In the genomic region with DNA sequence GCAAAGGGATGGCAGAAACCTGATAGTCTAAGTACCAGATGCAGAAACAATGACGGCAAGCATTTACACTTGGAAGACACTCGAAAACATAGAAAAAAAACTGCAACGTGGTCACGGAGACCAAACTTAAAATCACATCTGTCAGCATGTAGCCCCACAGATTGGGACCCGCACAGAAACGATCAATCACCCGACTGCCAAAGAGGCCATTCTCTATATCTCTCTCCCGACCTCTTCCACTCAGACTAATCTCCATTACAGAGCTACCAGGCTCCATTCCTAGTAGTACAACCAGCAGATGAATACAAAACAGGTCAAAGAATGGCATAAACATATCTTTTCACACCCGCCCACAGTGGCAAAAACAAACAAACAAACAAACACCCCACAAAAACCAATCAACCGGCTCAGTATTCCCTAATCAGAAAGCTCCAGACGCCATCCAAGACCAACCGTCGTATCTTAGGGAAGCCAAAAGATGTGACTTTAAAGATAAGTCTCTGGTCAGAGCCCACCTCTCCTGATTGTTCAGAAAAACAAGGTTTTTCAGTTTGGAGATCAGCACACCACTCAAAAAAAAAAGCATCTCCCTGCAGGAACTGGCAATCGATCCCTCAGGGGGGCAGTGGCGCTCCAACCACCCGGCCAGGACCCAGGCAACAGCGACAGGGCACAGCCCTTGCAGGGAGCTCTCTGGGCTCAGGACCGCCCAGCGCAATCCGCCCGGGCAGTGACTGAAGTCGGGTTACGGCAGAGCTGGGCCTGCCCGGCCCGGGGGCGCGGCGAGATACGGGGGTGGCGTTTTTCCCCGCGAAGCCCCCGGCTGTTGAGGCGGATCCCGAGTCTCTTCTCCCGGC, we compare ENCODE assay signal across 8 mouse cellular contexts. TPM values are rescaled to one million over a fixed set of nuclear protein-coding genes. Genes with fewer than 3 reads are reported as not detected.
DNase-seq lines count a peak whose midpoint lies in the region; ATAC-seq and TF ChIP-seq lines count a peak whose summit lies in the region.

No protein-coding gene starts in this region.

- TF ChIP-seq CTCF in midbrain, postnatal 0 days (IDR thresholded peaks at IDR 0.05): 0 out of 2 replicates have a peak, but pooled peaks have one; percentile 22

- intact Hi-C loops in gastrocnemius, postnatal 14 days (cut with DNase I; ENCODE audit: low total_unique reads): no loop called here

- peak; percentile 92 for ATAC-seq in kidney, embryonic 15.5 days (replicated peaks; ENCODE audit: low FRiP score)
- ATAC-seq in liver, embryonic 11.5 days (replicated peaks; ENCODE audit: low FRiP score): peak; percentile 85
- peak; percentile 84 for ATAC-seq in midbrain, postnatal 0 days (ENCODE audit: low FRiP score)

- no peaks in the 10 kb centered on the region for H3K9me3 ChIP-seq in kidney, embryonic 15.5 days (replicated peaks)
- no peaks in the 10 kb centered on the region for H3K9me3 ChIP-seq in liver, embryonic 11.5 days (ENCODE audit: control insufficient read depth, low read length)
- H3K9me3 ChIP-seq in midbrain, postnatal 0 days (ENCODE audit: low read length): no peaks in the 10 kb centered on the region

- peak; percentile 63 to 67 for DNase-seq in B cell, adult 2 months
- DNase-seq in T-cell, adult 2 months (ENCODE audit: low spot score): peak; percentile 50
- DNase-seq in embryo, embryonic 11 days: peak; percentile 72
- DNase-seq in gastrocnemius, postnatal 14 days: peak; percentile 51
- DNase-seq in liver, embryonic 11.5 days (ENCODE audit: low spot score): peak; percentile 75
- peak; percentile 61 for DNase-seq in midbrain, postnatal 0 days (ENCODE audit: low spot score)
- DNase-seq in testis, postnatal 10 days (ENCODE audit: low spot score): peak; percentile 73

- H3K27me3 ChIP-seq in kidney, embryonic 15.5 days: peaks cover 9% of the 10 kb centered on the region; the same call in 1 of the 2 replicates
- H3K27me3 ChIP-seq in liver, embryonic 11.5 days (replicated peaks; ENCODE audit: control insufficient read depth, insufficient read depth, low read length): no peaks in the 10 kb centered on the region
- H3K27me3 ChIP-seq in midbrain, postnatal 0 days (ENCODE audit: insufficient read depth, low read length): no peaks in the 10 kb centered on the region

- no peaks in the 10 kb centered on the region for H3K36me3 ChIP-seq in kidney, embryonic 15.5 days
- H3K36me3 ChIP-seq in liver, embryonic 11.5 days (ENCODE audit: control insufficient read depth, insufficient read depth, low read length): no peaks in the 10 kb centered on the region
- no peaks in the 10 kb centered on the region for H3K36me3 ChIP-seq in midbrain, postnatal 0 days (ENCODE audit: insufficient read depth, low read length)

- H3K4me2 ChIP-seq in kidney, embryonic 15.5 days: peak overlapping the region; percentile 75
- H3K4me2 ChIP-seq in liver, embryonic 11.5 days: peak overlapping the region; percentile 88
- H3K4me2 ChIP-seq in midbrain, postnatal 0 days (ENCODE audit: low read depth, low read length, poor library complexity, severe bottlenecking): peak overlapping the region; percentile 76

- H3K27ac ChIP-seq in kidney, embryonic 15.5 days: peak overlapping the region; percentile 90
- peak overlapping the region; percentile 94 for H3K27ac ChIP-seq in liver, embryonic 11.5 days (ENCODE audit: low read depth, low read length)
- H3K27ac ChIP-seq in midbrain, postnatal 0 days (ENCODE audit: low read depth, low read length): peak overlapping the region; percentile 88

- H3K4me1 ChIP-seq in kidney, embryonic 15.5 days: peaks cover 20% of the 10 kb centered on the region
- peaks cover 12% of the 10 kb centered on the region for H3K4me1 ChIP-seq in liver, embryonic 11.5 days (replicated peaks; ENCODE audit: control insufficient read depth, insufficient read depth, low read length)
- peaks cover 9% of the 10 kb centered on the region for H3K4me1 ChIP-seq in midbrain, postnatal 0 days (ENCODE audit: insufficient read depth, low read length)

- peak overlapping the region; percentile 95 for H3K4me3 ChIP-seq in kidney, embryonic 15.5 days (replicated peaks)
- H3K4me3 ChIP-seq in liver, embryonic 11.5 days (ENCODE audit: low read depth, low read length): peak overlapping the region; percentile 93
- peak overlapping the region; percentile 98 for H3K4me3 ChIP-seq in midbrain, postnatal 0 days (ENCODE audit: low read depth, low read length)

- peak overlapping the region; percentile 89 for H3K9ac ChIP-seq in kidney, embryonic 15.5 days
- H3K9ac ChIP-seq in liver, embryonic 11.5 days (ENCODE audit: low read depth, low read length): peak overlapping the region; percentile 97
- H3K9ac ChIP-seq in midbrain, postnatal 0 days (replicated peaks; ENCODE audit: low read length, poor library complexity, severe bottlenecking): peak overlapping the region; percentile 92

- WGBS in kidney, embryonic 15.5 days: under 1% methylated on average over 30 of the region's 36 CpGs
- 1% methylated on average over 36 of the region's 36 CpGs for WGBS in liver, embryonic 11.5 days
- 3% methylated on average over 36 of the region's 36 CpGs for WGBS in midbrain, postnatal 0 days

RNA-seq across cellular contexts. Expression of gene Rlf, which starts 0.7 kb away (rescaled TPM):
- 10 to 100 TPM; 10.4 TPM for total RNA-seq in gastrocnemius, postnatal 14 days (2021)
- polyA plus RNA-seq in kidney, embryonic 15.5 days (2015; fragmentation: Nextera tagmentation; extraction: Ambion mirVana): 25.7 and 26.3 TPM in 2 replicates
- polyA plus RNA-seq in liver, embryonic 11.5 days (2014; fragmentation: Nextera tagmentation; extraction: Ambion mirVana): 18.8 and 19.0 TPM in 2 replicates
- 32.1 and 40.8 TPM in 2 replicates for total RNA-seq in midbrain, postnatal 0 days (2014; rRNA removed)
- polyA plus RNA-seq in midbrain, postnatal 0 days (2015; fragmentation: Nextera tagmentation; extraction: Ambion mirVana): 14.9 and 19.4 TPM in 2 replicates

Comparison
In these comparisons a context has a peak if more than half of its experiments do, and no peak if none do; other contexts are left out.
1. Peak in every context shown above with its lines: DNase-seq, ATAC-seq, H3K4me3 ChIP-seq and H3K27ac ChIP-seq.